9 mouse cellular contexts compared by ENCODE assay signal in the genomic region with DNA sequence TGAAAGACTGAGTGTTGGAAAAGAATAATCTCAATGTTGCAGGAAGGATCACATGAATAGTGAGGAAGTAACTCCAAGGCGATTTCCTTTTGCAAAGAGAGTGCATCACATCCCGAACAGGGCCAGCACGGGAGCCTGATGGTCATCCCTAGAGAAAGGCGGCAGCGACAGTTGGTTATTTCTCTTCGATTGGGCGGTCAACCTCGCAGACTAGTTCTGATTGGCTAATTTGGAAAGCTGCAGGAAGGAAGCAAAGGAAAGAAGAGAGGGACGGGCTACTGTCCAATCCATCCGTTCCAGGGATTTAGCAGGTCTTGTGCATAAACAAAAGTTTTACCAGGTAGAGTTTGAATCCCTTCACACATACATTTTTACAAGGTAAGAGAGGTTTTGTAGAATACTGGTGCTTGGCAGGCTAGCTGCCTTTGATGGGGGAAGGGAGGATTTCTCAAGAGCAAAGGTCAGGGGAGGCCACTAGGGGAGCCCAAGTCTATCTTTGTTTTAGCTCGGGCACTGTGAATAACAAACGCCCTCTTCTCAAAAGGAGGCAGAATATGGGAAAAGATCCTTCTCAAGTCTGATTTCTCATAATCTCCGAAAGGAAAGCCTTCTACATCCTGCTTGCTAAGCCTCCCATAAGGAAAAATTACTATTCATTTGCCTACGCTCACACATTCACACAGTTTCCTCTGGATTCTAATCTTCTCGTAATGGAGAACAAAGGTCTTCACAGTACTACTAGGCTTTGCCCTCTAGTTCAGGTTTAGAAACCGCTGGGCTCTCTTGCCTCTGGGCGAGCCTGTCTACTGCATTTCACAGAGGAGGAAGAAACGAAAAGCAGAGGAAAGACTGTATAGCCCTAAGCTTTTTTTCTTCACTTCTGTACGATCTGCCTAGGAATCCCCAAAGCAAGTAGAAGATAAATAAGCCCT.
DNase-seq lines count a peak whose midpoint lies in the region; ATAC-seq and TF ChIP-seq lines count a peak whose summit lies in the region.
"Had no signal": no experiment of that assay in that cellular context is flagged by ENCODE, and none has a peak within 500 bp of the region (broad histone marks: within the 10 kb centered on the region; RNA-seq: fewer than 3 reads in every experiment).

No protein-coding gene starts in this region.

- H3K9me3 ChIP-seq in intestine, postnatal 0 days (ENCODE audit: control insufficient read depth): no peaks in the 10 kb centered on the region
- H3K9me3 ChIP-seq in limb, embryonic 11.5 days (ENCODE audit: control insufficient read depth, low read length): no peaks in the 10 kb centered on the region

- 56% methylated on average over 19 of the region's 19 CpGs for WGBS in intestine, postnatal 0 days
- 70% methylated on average over 19 of the region's 19 CpGs for WGBS in limb, embryonic 11.5 days

- DNase-seq in right cerebral cortex, adult 18-20 months: peak; percentile 25
- DNase-seq in right cerebral cortex, postnatal 36 days (ENCODE audit: low spot score in 2 of 2): no peak
- DNase-seq in heart, adult 18-20 months: peak; percentile 63 to 67
- peak; percentile 61 for DNase-seq in limb, embryonic 11.5 days (ENCODE audit: low spot score)
- DNase-seq in naive thymus-derived CD4-positive, alpha-beta T cell, adult 2 months (ENCODE audit: low read depth): peak; percentile 89
- DNase-seq in thymus, adult 18-20 months: peak; percentile 35 to 66

- H3K4me3 ChIP-seq in intestine, postnatal 0 days (ENCODE audit: low read depth, low read length): 0 out of 2 replicates have a peak overlapping the region, but pooled peaks have one; percentile 11
- no peak overlapping the region for H3K4me3 ChIP-seq in limb, embryonic 11.5 days (ENCODE audit: low read depth, low read length)
- H3K4me3 ChIP-seq: megakaryocyte, embryonic 14.5 days had no signal

- H3K9ac ChIP-seq in intestine, postnatal 0 days (ENCODE audit: low read depth, low read length): no peak overlapping the region
- no peak overlapping the region for H3K9ac ChIP-seq in limb, embryonic 11.5 days (ENCODE audit: low read length)

- ATAC-seq in common myeloid progenitor, adult 5-6 weeks (replicated peaks; ENCODE audit: low read depth, poor library complexity, severe bottlenecking): peak; percentile 89
- peak; percentile 82 for ATAC-seq in intestine, postnatal 0 days
- no peak for ATAC-seq in limb, embryonic 11.5 days (ENCODE audit: insufficient number of reproducible peaks, low FRiP score, low TSS enrichment, low read depth)

- peak overlapping the region; percentile 68 for H3K27ac ChIP-seq in intestine, postnatal 0 days (ENCODE audit: low read depth, low read length)
- no peak overlapping the region for H3K27ac ChIP-seq in limb, embryonic 11.5 days (replicated peaks; ENCODE audit: low read depth, low read length)

- peak overlapping the region; percentile 47 for H3K4me2 ChIP-seq in intestine, postnatal 0 days (replicated peaks; ENCODE audit: low read depth)
- H3K4me2 ChIP-seq in limb, embryonic 11.5 days (ENCODE audit: low read depth, severe bottlenecking): no peak overlapping the region

- no peaks in the 10 kb centered on the region for H3K27me3 ChIP-seq in intestine, postnatal 0 days (replicated peaks; ENCODE audit: control insufficient read depth, insufficient read depth, low read length)
- H3K27me3 ChIP-seq in limb, embryonic 11.5 days (ENCODE audit: control insufficient read depth, insufficient read depth, low read length): no peaks in the 10 kb centered on the region
- H3K27me3 ChIP-seq: megakaryocyte, embryonic 14.5 days had no signal

- H3K4me1 ChIP-seq in intestine, postnatal 0 days (replicated peaks; ENCODE audit: control insufficient read depth, insufficient read depth, low read length): peaks cover 5% of the 10 kb centered on the region; the same call in 1 of the 2 replicates
- H3K4me1 ChIP-seq in limb, embryonic 11.5 days (ENCODE audit: control insufficient read depth, insufficient read depth, low read length): 0 out of 2 replicates have a peak, but pooled peaks cover 3% of the 10 kb centered on the region

- TF ChIP-seq CTCF in intestine, postnatal 0 days (IDR thresholded peaks at IDR 0.05; ENCODE audit: low read depth): peak; percentile 78

- H3K36me3 ChIP-seq in intestine, postnatal 0 days (ENCODE audit: control insufficient read depth, insufficient read depth): no peaks in the 10 kb centered on the region
- no peaks in the 10 kb centered on the region for H3K36me3 ChIP-seq in limb, embryonic 11.5 days (ENCODE audit: control insufficient read depth, insufficient read depth, low read length)

Comparison
In these comparisons a context has a peak if more than half of its experiments do, and no peak if none do; other contexts are left out.
1. DNase-seq: peak in right cerebral cortex, adult 18-20 months (single experiment), heart, adult 18-20 months (2 of 2), limb, embryonic 11.5 days (single experiment), naive thymus-derived CD4-positive, alpha-beta T cell, adult 2 months (single experiment) and thymus, adult 18-20 months (2 of 2); none in right cerebral cortex, postnatal 36 days (0 of 2).